Mouse (Mus musculus): ENCODE measurements around the gene Gm21812.
"Not testable (repeated sequence)": the region's sequence is repeated elsewhere in the genome, so short reads cannot be mapped to it uniquely, and the experiment has no call there.

Gm21812 gene

DNA sequence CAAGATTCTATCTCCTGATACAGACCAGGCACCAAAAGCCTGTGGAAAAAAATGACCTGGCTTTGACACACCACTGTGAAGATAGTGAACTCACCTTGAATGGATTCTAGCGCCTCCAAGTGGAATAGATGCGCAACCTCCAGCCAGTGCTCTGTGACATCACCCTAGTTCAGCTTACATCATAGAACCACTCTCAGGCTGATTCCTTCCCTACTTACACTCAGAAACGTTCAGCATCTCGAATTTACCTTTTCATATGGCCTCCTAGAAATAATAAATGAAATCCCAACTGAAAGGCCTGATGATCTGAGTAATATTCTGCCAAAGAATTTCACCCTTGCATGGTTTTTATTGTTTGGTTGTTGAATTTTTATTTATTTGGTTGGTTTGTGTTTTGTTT is at the start of gene Gm21812:
Gene Gm21812 (minus strand): TSS at position 101 of the 400 bp plus-strand sequence.
- CTCF ChIA-PET: not testable (repeated sequence)

Data from spleen, embryonic (tissue).